Mouse (Mus musculus) MEL (cell line): Measurements from ENCODE around the gene Myo18b.

Experiments
- CHD2 ChIP-seq: IDR thresholded peaks from 2 replicates; pipeline ENCODE4 v1.6.1; 2011; ENCODE audit warnings: low read length, improper control_type of control experiment
- CTCF ChIP-seq, 3 experiments: IDR thresholded peaks in 2 of 3; conservative IDR thresholded peaks in 1 of 3; 2 replicates each; pipeline ENCODE4 v1.5.1; 2011 to 2012; ENCODE audit warnings: low read length in 3 of 3, low read depth in 2 of 3, mild to moderate bottlenecking in 2 of 3, improper control_type of control experiment in 1 of 3, inconsistent platforms in 1 of 3, mixed read lengths in 1 of 3, moderate library complexity in 1 of 3; ENCODE audit not compliant: control insufficient read depth in 1 of 3, insufficient read depth in 1 of 3, poor library complexity in 1 of 3, severe bottlenecking in 1 of 3
- E2F4 ChIP-seq: IDR thresholded peaks from 2 replicates; pipeline ENCODE4 v1.6.1; 2011; ENCODE audit warnings: low read depth, low read length, improper control_type of control experiment, borderline replicate concordance
- EP300 ChIP-seq, 2 experiments: IDR thresholded peaks; 2 replicates each; pipeline ENCODE4 v1.6.1; 2011; ENCODE audit warnings: improper control_type of control experiment in 2 of 2, low read length in 2 of 2, low read depth in 1 of 2, mild to moderate bottlenecking in 1 of 2
- GATA1 ChIP-seq: IDR thresholded peaks from 2 replicates; pipeline ENCODE4 v1.6.1; 2011; ENCODE audit warnings: low read depth, low read length, improper control_type of control experiment
- HCFC1 ChIP-seq: IDR thresholded peaks from 2 replicates; pipeline ENCODE4 v1.6.1; 2012; ENCODE audit warnings: low read depth, mild to moderate bottlenecking, inconsistent platforms, low read length, improper control_type of control experiment, moderate library complexity
- JUND ChIP-seq: IDR thresholded peaks from 2 replicates; pipeline ENCODE4 v1.6.1; 2011; ENCODE audit warnings: low read depth, mild to moderate bottlenecking, improper control_type of control experiment, low read length
- MXI1 ChIP-seq: IDR thresholded peaks from 2 replicates; pipeline ENCODE4 v1.6.1; 2011; ENCODE audit warnings: mild to moderate bottlenecking, low read depth, low read length, improper control_type of control experiment
- NELFE ChIP-seq: IDR thresholded peaks from 2 replicates; pipeline ENCODE4 v1.6.1; 2011; ENCODE audit warnings: low read depth, low read length, improper control_type of control experiment
- POLR2A ChIP-seq, 2 experiments: IDR thresholded peaks; 2 replicates each; pipeline ENCODE4 v1.6.1; 2011 to 2012; ENCODE audit warnings: low read length in 2 of 2, mild to moderate bottlenecking in 2 of 2, control low read depth in 1 of 2, improper control_type of control experiment in 1 of 2, low read depth in 1 of 2, moderate library complexity in 1 of 2; ENCODE audit not compliant: control insufficient read depth in 1 of 2, insufficient read depth in 1 of 2, poor library complexity in 1 of 2
- TAL1 ChIP-seq: IDR thresholded peaks from 2 replicates; pipeline ENCODE4 v1.6.1; 2012; ENCODE audit warnings: mild to moderate bottlenecking, inconsistent platforms, low read length, moderate library complexity, mixed read lengths
- UBTF ChIP-seq: IDR thresholded peaks from 2 replicates; pipeline ENCODE4 v1.6.1; 2012; ENCODE audit warnings: low read depth, mild to moderate bottlenecking, inconsistent platforms, low read length, improper control_type of control experiment, moderate library complexity, borderline replicate concordance; ENCODE audit not compliant: insufficient read depth
- ZC3H11A ChIP-seq: IDR thresholded peaks from 2 replicates; pipeline ENCODE4 v1.6.1; 2012; ENCODE audit warnings: low read depth, mild to moderate bottlenecking, inconsistent platforms, low read length, improper control_type of control experiment
- ZKSCAN1 ChIP-seq: IDR thresholded peaks from 2 replicates; pipeline ENCODE4 v1.6.1; 2012; ENCODE audit warnings: low read depth, mild to moderate bottlenecking, inconsistent platforms, low read length, improper control_type of control experiment, moderate library complexity

DNA sequence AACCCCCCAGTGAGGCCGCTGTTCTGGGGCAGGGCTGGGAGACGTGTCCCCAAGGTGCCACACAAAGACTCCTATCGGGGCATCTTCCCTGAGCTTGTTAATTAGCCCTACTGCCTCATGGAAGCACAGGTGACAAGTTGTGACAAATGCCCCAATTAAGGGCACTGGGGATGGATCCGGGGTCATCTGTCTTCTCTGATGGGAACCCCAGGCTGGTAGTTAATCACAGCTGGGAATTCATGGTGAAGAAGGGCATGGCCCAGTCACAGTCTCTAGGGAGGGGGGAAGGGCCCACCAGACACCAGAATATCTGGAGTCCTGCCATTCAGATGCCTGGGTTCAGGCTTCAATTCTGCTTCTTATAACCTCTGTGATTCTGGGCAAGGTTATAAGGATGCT lies 126.4 kb downstream of the Myo18b start:
- no peak for TF ChIP-seq CTCF (IDR thresholded peaks at IDR 0.05 in 2 of 3, conservative IDR thresholded peaks at IDR 0.05 in 1 of 3; ENCODE audit: control insufficient read depth in 1 of 3, insufficient read depth in 1 of 3, low read depth in 2 of 3, low read length in 3 of 3, poor library complexity in 1 of 3, severe bottlenecking in 1 of 3)
- TF ChIP-seq GATA1 = no peak
- TF ChIP-seq MXI1 = no peak
- no peak for TF ChIP-seq POLR2A (IDR thresholded peaks at IDR 0.05; ENCODE audit: control insufficient read depth in 1 of 2, insufficient read depth in 1 of 2, low read depth in 1 of 2, low read length in 2 of 2, poor library complexity in 1 of 2)
- no peak for TF ChIP-seq TAL1
- no peak for TF ChIP-seq HCFC1
- no peak for TF ChIP-seq CHD2
- TF ChIP-seq EP300 (IDR thresholded peaks at IDR 0.05; ENCODE audit: low read depth in 1 of 2, low read length in 2 of 2) = no peak
- TF ChIP-seq UBTF = no peak
- no peak for TF ChIP-seq ZC3H11A
- no peak for TF ChIP-seq JUND
- no peak for TF ChIP-seq NELFE
- TF ChIP-seq ZKSCAN1 = no peak
- no peak for TF ChIP-seq E2F4
